Mouse (Mus musculus) MEL (cell line): ENCODE measurements around the gene Sh3bp4. TPM values are rescaled to one million over a fixed set of nuclear protein-coding genes. Genes with fewer than 3 reads are reported as not detected.

Experiments used
- DNase-seq: peaks from one replicate; pipeline ENCODE4 v3.0.0; 2011; ENCODE audit warnings: low read depth, low spot score
- H3K27ac ChIP-seq: 2 replicates; pipeline ENCODE4 v1.5.1; 2012; ENCODE audit warnings: low read depth, mild to moderate bottlenecking, control low read depth, low read length, moderate library complexity; ENCODE audit not compliant: control insufficient read depth
- H3K27me3 ChIP-seq, 2 experiments: fragments of 150-350 bp in 1 of 2; sonication (generic) in 1 of 2; 2 replicates each; pipeline ENCODE4 v1.6.1; 2012; ENCODE audit warnings: low read length in 2 of 2, mild to moderate bottlenecking in 2 of 2, improper control_type of control experiment in 1 of 2, moderate library complexity in 1 of 2; ENCODE audit not compliant: insufficient read depth in 2 of 2, control insufficient read depth in 1 of 2
- H3K36me3 ChIP-seq, 2 experiments: 2 replicates each; pipeline ENCODE4 v1.6.1; 2012 to 2014; ENCODE audit warnings: low read length in 2 of 2, improper control_type of control experiment in 1 of 2, inconsistent platforms in 1 of 2, mild to moderate bottlenecking in 1 of 2; ENCODE audit not compliant: insufficient read depth in 2 of 2, control insufficient read depth in 1 of 2
- H3K4me1 ChIP-seq, 2 experiments: fragments of 150-350 bp in 1 of 2; sonication (generic) in 1 of 2; 2 replicates each; pipeline ENCODE4 v1.6.1; 2012; ENCODE audit warnings: low read length in 2 of 2, improper control_type of control experiment in 1 of 2, mild to moderate bottlenecking in 1 of 2; ENCODE audit not compliant: insufficient read depth in 2 of 2, control insufficient read depth in 1 of 2
- H3K4me3 ChIP-seq, 2 experiments: fragments of 150-350 bp in 1 of 2; sonication (generic) in 1 of 2; 2 replicates each; pipeline ENCODE4 v1.5.1; 2012; ENCODE audit warnings: low read depth in 2 of 2, low read length in 2 of 2, mild to moderate bottlenecking in 2 of 2, moderate library complexity in 2 of 2, control low read depth in 1 of 2, improper control_type of control experiment in 1 of 2; ENCODE audit not compliant: control insufficient read depth in 1 of 2, insufficient read depth in 1 of 2
- H3K79me2 ChIP-seq: 2 replicates; pipeline ENCODE4 v1.6.1; 2012; ENCODE audit warnings: mild to moderate bottlenecking, low read length, moderate library complexity; ENCODE audit not compliant: control insufficient read depth, poor library complexity, insufficient read depth
- H3K9ac ChIP-seq: 2 replicates; pipeline ENCODE4 v1.6.1; 2012; ENCODE audit warnings: low read depth, mild to moderate bottlenecking, control low read depth, low read length, moderate library complexity; ENCODE audit not compliant: control insufficient read depth, poor library complexity, severe bottlenecking
- H3K9me3 ChIP-seq: fragments of 150-350 bp; sonication (generic); replicated peaks from 2 replicates; pipeline ENCODE4 v1.6.1; 2012; ENCODE audit warnings: mild to moderate bottlenecking, low read length, improper control_type of control experiment, moderate library complexity; ENCODE audit not compliant: insufficient read depth
- BHLHE40 ChIP-seq: IDR thresholded peaks from 2 replicates; pipeline ENCODE4 v1.6.1; 2012; ENCODE audit warnings: low read depth, mild to moderate bottlenecking, inconsistent platforms, low read length, improper control_type of control experiment, borderline replicate concordance
- CHD1 ChIP-seq: IDR thresholded peaks from 2 replicates; pipeline ENCODE4 v1.6.1; 2012; ENCODE audit warnings: low read depth, mild to moderate bottlenecking, inconsistent platforms, low read length, improper control_type of control experiment
- ELF1 ChIP-seq: IDR thresholded peaks from 2 replicates; pipeline ENCODE4 v1.6.1; 2014; ENCODE audit warnings: low read depth, mild to moderate bottlenecking, inconsistent platforms, low read length, improper control_type of control experiment, moderate library complexity
- EP300 ChIP-seq, 2 experiments: IDR thresholded peaks; 2 replicates each; pipeline ENCODE4 v1.6.1; 2011; ENCODE audit warnings: improper control_type of control experiment in 2 of 2, low read length in 2 of 2, low read depth in 1 of 2, mild to moderate bottlenecking in 1 of 2
- ETS1 ChIP-seq: IDR thresholded peaks from 2 replicates; pipeline ENCODE4 v1.6.1; 2012; ENCODE audit warnings: low read depth, mild to moderate bottlenecking, inconsistent platforms, low read length, improper control_type of control experiment, moderate library complexity
- GATA1 ChIP-seq: IDR thresholded peaks from 2 replicates; pipeline ENCODE4 v1.6.1; 2011; ENCODE audit warnings: low read depth, low read length, improper control_type of control experiment
- KAT2A ChIP-seq: conservative IDR thresholded peaks from 2 replicates; pipeline ENCODE4 v1.6.1; 2012; ENCODE audit warnings: low read depth, low read length, improper control_type of control experiment, inconsistent platforms
- MAFK ChIP-seq: IDR thresholded peaks from 2 replicates; pipeline ENCODE4 v1.6.1; 2011; ENCODE audit warnings: low read depth, mild to moderate bottlenecking, low read length, improper control_type of control experiment, borderline replicate concordance
- MAX ChIP-seq: IDR thresholded peaks from 2 replicates; pipeline ENCODE4 v1.6.1; 2011; ENCODE audit warnings: low read length, improper control_type of control experiment
- MXI1 ChIP-seq: IDR thresholded peaks from 2 replicates; pipeline ENCODE4 v1.6.1; 2011; ENCODE audit warnings: mild to moderate bottlenecking, low read depth, low read length, improper control_type of control experiment
- MYB ChIP-seq: IDR thresholded peaks from 2 replicates; pipeline ENCODE4 v1.6.1; 2011; ENCODE audit warnings: mild to moderate bottlenecking, low read depth, low read length, improper control_type of control experiment
- MYC ChIP-seq: IDR thresholded peaks from 2 replicates; pipeline ENCODE4 v1.6.1; 2011; ENCODE audit warnings: low read depth, mild to moderate bottlenecking, low read length, improper control_type of control experiment, moderate library complexity
- POLR2AphosphoS5 ChIP-seq: IDR thresholded peaks from 2 replicates; pipeline ENCODE4 v1.6.1; 2012; ENCODE audit warnings: low read depth, borderline replicate concordance, mild to moderate bottlenecking, inconsistent platforms, low read length, moderate library complexity, mixed read lengths
- RCOR1 ChIP-seq: IDR thresholded peaks from 2 replicates; pipeline ENCODE4 v1.6.1; 2012; ENCODE audit warnings: low read depth, mild to moderate bottlenecking, inconsistent platforms, low read length, improper control_type of control experiment
- SIN3A ChIP-seq: IDR thresholded peaks from 2 replicates; pipeline ENCODE4 v1.6.1; 2012; ENCODE audit warnings: low read length, improper control_type of control experiment, inconsistent platforms
- SMC3 ChIP-seq: IDR thresholded peaks from 2 replicates; pipeline ENCODE4 v1.6.1; 2011; ENCODE audit warnings: low read depth, low read length, improper control_type of control experiment
- TAL1 ChIP-seq: IDR thresholded peaks from 2 replicates; pipeline ENCODE4 v1.6.1; 2012; ENCODE audit warnings: mild to moderate bottlenecking, inconsistent platforms, low read length, moderate library complexity, mixed read lengths
- TCF12 ChIP-seq: IDR thresholded peaks from 2 replicates; pipeline ENCODE4 v1.6.1; 2014; ENCODE audit warnings: low read depth, mild to moderate bottlenecking, inconsistent platforms, low read length, improper control_type of control experiment, moderate library complexity
- UBTF ChIP-seq: IDR thresholded peaks from 2 replicates; pipeline ENCODE4 v1.6.1; 2012; ENCODE audit warnings: low read depth, mild to moderate bottlenecking, inconsistent platforms, low read length, improper control_type of control experiment, moderate library complexity, borderline replicate concordance; ENCODE audit not compliant: insufficient read depth
- USF1 ChIP-seq: IDR thresholded peaks from 2 replicates; pipeline ENCODE4 v1.6.1; 2014; ENCODE audit warnings: low read depth, mild to moderate bottlenecking, inconsistent platforms, low read length, improper control_type of control experiment, moderate library complexity
- USF2 ChIP-seq, 2 experiments: IDR thresholded peaks; 2 replicates each; pipeline ENCODE4 v1.6.1; 2011 to 2012; ENCODE audit warnings: improper control_type of control experiment in 2 of 2, low read length in 2 of 2, borderline replicate concordance in 1 of 2, inconsistent platforms in 1 of 2, low read depth in 1 of 2, mild to moderate bottlenecking in 1 of 2; ENCODE audit not compliant: insufficient read depth in 1 of 2
- ZC3H11A ChIP-seq: IDR thresholded peaks from 2 replicates; pipeline ENCODE4 v1.6.1; 2012; ENCODE audit warnings: low read depth, mild to moderate bottlenecking, inconsistent platforms, low read length, improper control_type of control experiment
- ZNF384 ChIP-seq: IDR thresholded peaks from 2 replicates; pipeline ENCODE4 v1.6.1; 2012; ENCODE audit warnings: low read depth, mild to moderate bottlenecking, inconsistent platforms, low read length, improper control_type of control experiment
- polyA plus RNA-seq, 2 experiments: library from polyadenylated mRNA; stranded (reverse) in 1 of 2; unstranded in 1 of 2; fragments of >175 nt in 1 of 2; fragments of >200 nt in 1 of 2; gene quantifications; 2 replicates each; pipeline versions ENCODE4 v1.2.1 to v1.2.4; 2012; ENCODE audit warnings: low replicate concordance in 2 of 2, low read depth in 1 of 2; ENCODE audit not compliant: insufficient read length in 2 of 2, insufficient read depth in 1 of 2, missing spikeins in 1 of 2
- total RNA-seq: library from RNA; depleted of rRNA; stranded (reverse); fragments of 300-350 nt; gene quantifications from 2 replicates; pipeline ENCODE4 v1.2.3, GENCODE M21; 2012

Gene Sh3bp4
- total and polyA plus RNA-seq, 3 experiments: not detected

DNA sequence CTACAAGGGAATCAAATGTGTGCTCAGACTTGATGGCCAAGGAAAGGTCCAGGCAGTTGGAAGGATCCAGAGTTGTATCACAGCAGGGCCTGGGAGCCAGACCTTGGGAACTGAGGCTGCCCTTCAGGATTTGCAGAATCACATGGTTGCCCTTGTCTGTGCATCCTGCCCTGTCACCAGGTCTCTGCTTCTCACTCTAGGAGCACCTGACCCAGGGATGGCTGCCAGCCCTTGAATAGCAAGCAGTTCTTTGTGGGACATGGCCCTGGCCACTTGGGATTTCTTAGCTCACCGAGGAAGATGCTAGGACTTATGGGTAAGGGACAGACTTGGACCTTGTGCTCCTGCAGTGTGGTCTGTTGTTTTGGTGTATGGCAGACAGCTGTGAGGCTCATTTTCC is 42.3 kb downstream of the Sh3bp4 start:
- Histone ChIP-seq H3K9me3 (no peaks in the 10 kb centered on the region), H3K9ac (no peak overlapping the region), H3K36me3 (no peaks in the 10 kb centered on the region), H3K27ac (no peak overlapping the region), H3K4me1 (no peaks in the 10 kb centered on the region), H3K4me3 (no peak overlapping the region), H3K79me2 (no peaks in the 10 kb centered on the region), H3K27me3 (no peaks in the 10 kb centered on the region)
- TF ChIP-seq UBTF (no peak), ZNF384 (no peak), MYC (no peak), BHLHE40 (no peak), POLR2AphosphoS5 (no peak), USF2 (IDR thresholded peaks at IDR 0.05; ENCODE audit: borderline replicate concordance in 1 of 2, insufficient read depth in 1 of 2, low read depth in 1 of 2, low read length in 2 of 2) (no peak), ELF1 (no peak), ZC3H11A (no peak), MYB (no peak), RCOR1 (no peak), TCF12 (no peak), KAT2A (no peak), MAFK (no peak), GATA1 (no peak), EP300 (IDR thresholded peaks at IDR 0.05; ENCODE audit: low read depth in 1 of 2, low read length in 2 of 2) (no peak), TAL1 (no peak), USF1 (no peak), ETS1 (no peak), MXI1 (no peak)
- no peak for DNase-seq

DNA sequence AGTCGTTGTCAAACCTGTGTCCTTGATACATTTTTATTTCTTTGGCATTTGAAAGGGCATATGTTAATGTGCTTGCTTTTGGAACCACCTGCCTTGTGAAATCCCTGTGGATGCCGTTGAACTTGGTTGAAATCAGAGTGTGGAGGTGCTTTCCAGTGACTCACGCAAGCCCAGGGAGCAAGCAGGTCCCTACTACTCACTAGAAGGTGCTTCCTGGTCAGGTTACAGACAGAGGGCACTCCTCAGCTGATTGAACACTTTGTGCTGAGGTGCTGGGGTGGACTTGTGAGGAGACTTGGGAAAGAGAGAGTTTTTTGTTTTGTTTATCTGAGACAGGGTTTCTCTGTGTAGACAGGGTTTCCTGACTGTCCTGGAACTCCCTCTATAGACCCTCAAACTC is 43.5 kb downstream of the Sh3bp4 start:
- no peaks in the 10 kb centered on the region for H3K9me3 ChIP-seq

More for the DNA sequence above, 43.5 kb downstream of the Sh3bp4 start:
- no peak overlapping the region for H3K27ac ChIP-seq
- no peak overlapping the region for H3K4me3 ChIP-seq
- H3K27me3 ChIP-seq: no peaks in the 10 kb centered on the region
- H3K36me3 ChIP-seq: no peaks in the 10 kb centered on the region
- DNase-seq: no peak
- TF ChIP-seq UBTF (no peak), KAT2A (no peak), ZC3H11A (no peak), EP300 (IDR thresholded peaks at IDR 0.05; ENCODE audit: low read depth in 1 of 2, low read length in 2 of 2) (no peak), CHD1 (no peak), POLR2AphosphoS5 (no peak), MAX (no peak), SIN3A (no peak), SMC3 (no peak)
- H3K4me1 ChIP-seq: no peaks in the 10 kb centered on the region
- H3K79me2 ChIP-seq: no peaks in the 10 kb centered on the region
- no peak overlapping the region for H3K9ac ChIP-seq
